Mouse (Mus musculus): Measurements from ENCODE around the gene Bcat2. TPM values are rescaled to one million over a fixed set of nuclear protein-coding genes. Genes with fewer than 3 reads are reported as not detected.
"Not testable (repeated sequence)": the region's sequence is repeated elsewhere in the genome, so short reads cannot be mapped to it uniquely, and the experiment has no call there.

Bcat2 gene
- polyA plus RNA-seq, 1 experiment = 87.0 TPM

GRCm38 (mm10) chr7:45526474-45527120 is 43.4 kb upstream of the Bcat2 start:
- Histone ChIP-seq H3K4me1 (ENCODE audit: control insufficient read depth, insufficient read depth, low read length) (peaks cover 31% of the 10 kb centered on the region), H3K27ac (ENCODE audit: insufficient read depth, low read depth, low read length) (peak overlapping the region; percentile 74), H3K4me3 (ENCODE audit: insufficient read depth, low read length) (peak overlapping the region; percentile 77)
- TF ChIP-seq POLR2A (IDR thresholded peaks at IDR 0.05; ENCODE audit: borderline replicate concordance, low read depth, low read length) (no peak), CTCF (IDR thresholded peaks at IDR 0.05; ENCODE audit: low read depth, low read length) (no peak)

- peaks cover 30% of the 10 kb centered on the region for H3K4me1 ChIP-seq (ENCODE audit: control insufficient read depth, insufficient read depth, low read length)
- H3K27ac ChIP-seq (ENCODE audit: insufficient read depth, low read depth, low read length) = peak overlapping the region; percentile 74; the same call in 1 of the 2 replicates
- H3K4me3 ChIP-seq (ENCODE audit: insufficient read depth, low read length) = not testable (repeated sequence)
Observed at GRCm38 (mm10) chr7:45527169-45527568, 42.8 kb upstream of the Bcat2 start.

GRCm38 (mm10) chr7:45529461-45529860 is 40.5 kb upstream of the Bcat2 start:
- peak overlapping the region; percentile 18; the same call in 1 of the 2 replicates for H3K4me3 ChIP-seq (ENCODE audit: insufficient read depth, low read length)
- TF ChIP-seq CTCF (IDR thresholded peaks at IDR 0.05; ENCODE audit: low read depth, low read length) = no peak
- no peak for TF ChIP-seq POLR2A (IDR thresholded peaks at IDR 0.05; ENCODE audit: borderline replicate concordance, low read depth, low read length)
- H3K27ac ChIP-seq (ENCODE audit: insufficient read depth, low read depth, low read length) = peak overlapping the region; percentile 76
- H3K4me1 ChIP-seq (ENCODE audit: control insufficient read depth, insufficient read depth, low read length) = peaks cover 25% of the 10 kb centered on the region

GRCm38 (mm10) chr7:45530643-45531042 is 39.3 kb upstream of the Bcat2 start:
- TF ChIP-seq POLR2A (IDR thresholded peaks at IDR 0.05; ENCODE audit: borderline replicate concordance, low read depth, low read length) = no peak
- no peak for TF ChIP-seq CTCF (IDR thresholded peaks at IDR 0.05; ENCODE audit: low read depth, low read length)

GRCm38 (mm10) chr7:45535676-45536075 is 34.3 kb upstream of the Bcat2 start:
- no peak for TF ChIP-seq CTCF (IDR thresholded peaks at IDR 0.05; ENCODE audit: low read depth, low read length)
- no peak for TF ChIP-seq POLR2A (IDR thresholded peaks at IDR 0.05; ENCODE audit: borderline replicate concordance, low read depth, low read length)
- Histone ChIP-seq H3K4me3 (ENCODE audit: insufficient read depth, low read length) (no peak overlapping the region), H3K4me1 (ENCODE audit: control insufficient read depth, insufficient read depth, low read length) (peaks cover 12% of the 10 kb centered on the region), H3K27ac (ENCODE audit: insufficient read depth, low read depth, low read length) (peak overlapping the region; percentile 97)

More at GRCm38 (mm10) chr7:45530643-45531042, 39.3 kb upstream of the Bcat2 start:
- no peak overlapping the region for H3K27ac ChIP-seq (ENCODE audit: insufficient read depth, low read depth, low read length)
- H3K4me3 ChIP-seq (ENCODE audit: insufficient read depth, low read length) = no peak overlapping the region
- peaks cover 31% of the 10 kb centered on the region for H3K4me1 ChIP-seq (ENCODE audit: control insufficient read depth, insufficient read depth, low read length)

- TF ChIP-seq POLR2A (IDR thresholded peaks at IDR 0.05; ENCODE audit: borderline replicate concordance, low read depth, low read length) (no peak), CTCF (IDR thresholded peaks at IDR 0.05; ENCODE audit: low read depth, low read length) (no peak)
- Histone ChIP-seq H3K4me3 (ENCODE audit: insufficient read depth, low read length) (peak overlapping the region; percentile 66), H3K27ac (ENCODE audit: insufficient read depth, low read depth, low read length) (no peak overlapping the region), H3K4me1 (ENCODE audit: control insufficient read depth, insufficient read depth, low read length) (peaks cover 12% of the 10 kb centered on the region)
Observed at GRCm38 (mm10) chr7:45537602-45538001, 32.4 kb upstream of the Bcat2 start.

GRCm38 (mm10) chr7:45538163-45539041 is 31.6 kb upstream of the Bcat2 start:
- H3K4me3 ChIP-seq (ENCODE audit: insufficient read depth, low read length) = peak overlapping the region; percentile 66
- H3K27ac ChIP-seq (ENCODE audit: insufficient read depth, low read depth, low read length) = peak overlapping the region; percentile 32; the same call in 1 of the 2 replicates
- H3K4me1 ChIP-seq (ENCODE audit: control insufficient read depth, insufficient read depth, low read length) = peaks cover 12% of the 10 kb centered on the region
- TF ChIP-seq POLR2A (IDR thresholded peaks at IDR 0.05; ENCODE audit: borderline replicate concordance, low read depth, low read length) (no peak), CTCF (IDR thresholded peaks at IDR 0.05; ENCODE audit: low read depth, low read length) (no peak)

GRCm38 (mm10) chr7:45539095-45539494 is 30.9 kb upstream of the Bcat2 start:
- H3K27ac ChIP-seq (ENCODE audit: insufficient read depth, low read depth, low read length) = no peak overlapping the region
- H3K4me1 ChIP-seq (ENCODE audit: control insufficient read depth, insufficient read depth, low read length) = peaks cover 12% of the 10 kb centered on the region
- TF ChIP-seq CTCF (IDR thresholded peaks at IDR 0.05; ENCODE audit: low read depth, low read length) = no peak
- TF ChIP-seq POLR2A (IDR thresholded peaks at IDR 0.05; ENCODE audit: borderline replicate concordance, low read depth, low read length) = no peak
- no peak overlapping the region for H3K4me3 ChIP-seq (ENCODE audit: insufficient read depth, low read length)

GRCm38 (mm10) chr7:45540213-45540612 is 29.7 kb upstream of the Bcat2 start:
- Histone ChIP-seq H3K27ac (ENCODE audit: insufficient read depth, low read depth, low read length) (no peak overlapping the region), H3K4me3 (ENCODE audit: insufficient read depth, low read length) (no peak overlapping the region), H3K4me1 (ENCODE audit: control insufficient read depth, insufficient read depth, low read length) (peaks cover 11% of the 10 kb centered on the region)
- TF ChIP-seq CTCF (IDR thresholded peaks at IDR 0.05; ENCODE audit: low read depth, low read length) (no peak), POLR2A (IDR thresholded peaks at IDR 0.05; ENCODE audit: borderline replicate concordance, low read depth, low read length) (no peak)

GRCm38 (mm10) chr7:45544525-45544924 is 25.4 kb upstream of the Bcat2 start:
- TF ChIP-seq CTCF (IDR thresholded peaks at IDR 0.05; ENCODE audit: low read depth, low read length) (no peak), POLR2A (IDR thresholded peaks at IDR 0.05; ENCODE audit: borderline replicate concordance, low read depth, low read length) (no peak)
- H3K27ac ChIP-seq (ENCODE audit: insufficient read depth, low read depth, low read length) = no peak overlapping the region
- H3K4me3 ChIP-seq (ENCODE audit: insufficient read depth, low read length) = no peak overlapping the region
- H3K4me1 ChIP-seq (ENCODE audit: control insufficient read depth, insufficient read depth, low read length) = no peaks in the 10 kb centered on the region

Measured in bone marrow macrophage, adult 2 months (primary cell).